Mouse (Mus musculus) mouse embryonic stem cell (cell line): ENCODE measurements around the gene Fbh1.
"Not testable (repeated sequence)": the region's sequence is repeated elsewhere in the genome, so short reads cannot be mapped to it uniquely, and the experiment has no call there.

Experiments used
- in situ Hi-C, 2 experiments: fragments of 300-500 bp; cut with MboI; formaldehyde crosslinking; loops; 1 replicate in 1 of 2; 3 replicates in 1 of 2; pipeline ENCODE4 v1.14.3; 2019 to 2020; ENCODE audit warnings: low sequenced_read_pairs in 2 of 2, low pct_unique_long_range_greater_than_20kb in 1 of 2, mixed read lengths in 1 of 2; ENCODE audit not compliant: unreplicated experiment in 1 of 2

Fbh1 gene

DNA sequence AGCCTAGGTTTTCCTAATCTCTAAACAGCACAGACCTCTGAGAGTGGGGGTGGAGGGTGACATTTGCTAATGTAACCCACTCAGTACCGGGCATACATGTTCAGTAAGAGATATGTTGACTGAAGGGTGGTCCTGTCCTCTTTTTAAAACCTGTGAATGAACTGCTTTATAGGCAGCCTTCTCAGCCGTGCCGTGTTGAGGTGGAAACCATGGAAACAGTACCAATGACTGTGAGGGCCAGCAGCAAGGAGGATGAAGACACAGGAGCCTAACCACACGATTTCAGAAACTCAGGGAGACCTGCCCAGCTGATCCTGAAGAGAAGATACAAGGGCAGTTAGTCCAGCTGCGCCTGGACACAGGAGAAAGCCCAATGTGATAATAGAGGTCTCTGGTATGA, 44.4 kb downstream of the Fbh1 start:
- in situ Hi-C loops, result no loop called here

DNA sequence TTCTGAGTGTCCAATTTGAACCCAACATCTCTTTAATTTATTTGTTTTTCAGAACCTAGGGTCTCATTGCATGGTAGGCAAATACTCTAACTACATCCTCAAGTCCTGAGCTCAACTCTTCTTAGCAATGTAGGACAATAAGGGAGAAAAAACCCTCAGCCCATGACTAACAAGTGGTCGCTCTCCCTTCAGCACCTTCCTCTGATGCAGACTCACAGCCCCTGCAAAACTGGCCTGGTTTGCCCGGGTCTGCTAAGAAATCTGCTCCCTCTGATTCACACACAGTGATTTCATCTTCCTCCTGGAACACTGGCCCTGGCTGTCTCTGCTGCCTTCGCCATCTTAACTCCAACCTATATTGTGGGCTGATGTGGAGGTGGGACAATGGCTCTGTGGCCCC, 48.3 kb downstream of the Fbh1 start:
- in situ Hi-C loops, result no loop called here

DNA sequence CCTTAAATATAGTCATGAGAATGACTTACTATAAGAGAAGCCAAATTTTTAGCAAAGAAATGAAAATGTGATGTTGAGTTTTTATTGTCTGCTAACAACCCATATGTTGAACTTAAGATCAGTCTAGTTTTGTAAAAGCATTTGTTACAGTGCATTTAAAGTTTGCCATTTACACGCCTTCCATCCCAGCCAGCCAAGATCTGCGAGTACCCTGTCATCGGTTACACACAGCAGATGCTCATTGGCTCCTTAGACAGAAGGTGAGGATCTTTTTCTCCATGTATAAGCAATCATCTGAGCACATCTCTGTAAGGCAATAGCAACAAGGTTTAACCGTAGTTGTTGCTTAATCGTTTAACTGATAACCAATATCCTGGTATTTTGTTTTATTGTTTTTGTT, 49.8 kb downstream of the Fbh1 start:
- in situ Hi-C loops, result no loop called here

DNA sequence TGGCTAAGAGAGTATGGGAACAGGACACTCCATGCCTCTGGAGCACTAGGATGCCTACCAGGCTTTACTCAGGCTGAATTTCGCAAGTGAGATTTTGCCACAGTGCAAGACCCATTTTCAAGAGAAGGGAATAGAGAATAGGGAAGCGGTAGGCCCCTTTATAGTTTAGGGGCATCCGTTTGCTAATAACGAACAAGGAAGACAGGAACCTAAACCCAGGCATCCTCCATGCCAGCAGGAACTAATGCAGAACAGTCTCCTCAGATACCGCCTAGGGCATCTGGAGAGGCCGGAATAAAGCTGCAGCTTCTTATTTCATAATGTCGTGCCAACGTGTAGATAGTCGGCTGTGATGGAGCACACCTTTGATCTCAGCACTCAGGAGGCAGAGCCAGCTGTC, 54.8 kb downstream of the Fbh1 start:
- in situ Hi-C loops, result no loop called here

DNA sequence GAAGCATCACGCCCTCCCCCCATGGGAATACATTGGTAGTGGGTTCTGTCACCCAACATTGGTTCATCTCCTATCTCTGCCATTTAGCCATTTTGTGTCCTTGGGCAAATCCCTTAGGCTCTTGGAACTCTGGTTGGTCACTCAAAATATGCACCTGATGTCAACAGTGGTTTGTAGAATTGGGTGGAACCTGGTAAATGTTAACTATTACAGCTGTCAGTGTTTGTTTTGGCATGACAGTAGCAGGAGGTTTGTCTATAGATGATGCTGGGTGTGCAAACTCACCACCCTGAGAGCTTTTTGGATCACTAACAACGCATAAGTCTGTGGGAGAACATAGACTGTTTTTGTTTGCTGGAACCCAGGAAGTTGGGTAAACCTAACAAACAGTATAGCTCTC, 58.8 kb downstream of the Fbh1 start:
- in situ Hi-C loops, result no loop called here

DNA sequence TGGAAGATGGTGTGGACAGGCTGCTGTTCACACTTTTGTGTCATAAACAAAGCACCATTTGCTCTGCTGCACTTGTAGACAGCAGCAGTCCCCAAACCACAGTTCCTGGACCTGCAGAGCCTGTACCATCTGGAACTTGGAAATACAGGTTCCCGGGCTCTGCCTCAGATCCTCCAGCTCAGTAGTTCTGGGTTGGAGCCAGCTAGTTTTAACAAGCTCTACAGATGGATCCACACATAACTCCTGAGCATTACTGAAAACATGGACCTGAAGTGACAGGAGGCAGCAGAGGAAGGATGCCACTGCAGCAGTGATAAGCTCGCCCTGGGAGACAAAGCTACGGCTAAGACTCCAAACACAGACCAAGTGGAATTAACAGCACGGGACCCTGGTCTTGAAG, 62.8 kb downstream of the Fbh1 start:
- in situ Hi-C loops, result no loop called here

DNA sequence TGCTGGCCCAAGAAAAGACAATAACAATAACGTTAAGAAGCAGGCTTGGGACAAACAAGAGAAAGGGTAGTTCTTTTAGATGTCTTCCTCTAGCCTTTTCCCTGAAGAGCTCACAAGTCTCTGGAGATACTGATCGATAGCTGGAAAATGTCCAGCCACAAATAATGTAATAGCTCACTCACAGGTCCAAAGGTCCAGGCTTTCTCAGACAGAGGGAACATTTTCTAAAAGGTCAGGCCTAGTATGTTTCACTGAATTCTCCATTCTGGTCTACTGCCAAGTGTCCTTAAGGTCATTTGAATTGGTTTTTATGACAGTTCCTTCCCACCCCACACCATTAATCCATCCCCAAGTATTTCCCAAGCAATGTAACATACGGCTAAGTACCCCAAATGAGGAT, 64.4 kb downstream of the Fbh1 start:
- in situ Hi-C loops, result no loop called here

DNA sequence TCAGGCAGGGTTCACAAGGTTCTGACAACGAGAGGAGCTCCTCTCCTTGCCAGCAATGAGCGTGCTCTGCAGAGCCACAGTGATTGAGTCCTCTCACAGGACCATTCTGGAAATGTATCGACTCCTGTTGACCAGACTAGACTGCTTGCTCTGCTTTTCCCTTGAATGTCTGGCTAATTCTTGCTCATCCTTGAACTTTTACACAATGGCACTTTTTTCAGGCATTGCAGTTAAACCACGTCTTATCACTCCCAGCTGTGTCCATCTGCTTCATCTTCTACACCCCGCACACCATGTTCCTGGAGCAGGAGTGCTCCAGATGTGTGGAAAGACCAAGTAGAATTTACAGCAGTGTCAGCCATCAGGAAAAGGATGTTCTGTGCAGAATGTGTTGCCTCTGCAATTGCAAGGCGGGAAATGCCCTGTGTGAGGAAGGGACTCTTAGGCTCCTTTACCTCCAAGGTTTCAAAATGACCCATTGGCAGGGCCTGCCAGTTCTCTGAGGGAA, 64.8 kb downstream of the Fbh1 start:
- in situ Hi-C loops, result no loop called here

DNA sequence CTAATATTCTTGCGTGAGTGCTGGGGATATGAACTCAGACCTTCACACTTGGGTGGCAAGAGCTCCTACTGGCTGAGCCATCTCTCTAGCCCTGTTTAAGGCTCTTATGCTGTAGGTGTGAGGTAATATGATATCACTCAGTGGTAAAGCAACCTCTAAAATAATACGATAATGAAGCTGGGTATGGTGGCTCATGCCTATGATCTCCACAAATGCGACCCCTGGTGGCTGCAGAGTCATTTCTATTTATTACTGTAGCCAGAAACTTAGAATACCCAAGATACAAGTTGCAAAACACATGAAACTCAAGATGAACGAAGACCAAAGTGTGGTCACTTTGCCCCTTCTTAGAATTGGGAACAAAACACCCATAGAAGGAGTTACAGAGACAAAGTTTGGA, 67.3 kb downstream of the Fbh1 start:
- in situ Hi-C loops, result not testable (repeated sequence)

DNA sequence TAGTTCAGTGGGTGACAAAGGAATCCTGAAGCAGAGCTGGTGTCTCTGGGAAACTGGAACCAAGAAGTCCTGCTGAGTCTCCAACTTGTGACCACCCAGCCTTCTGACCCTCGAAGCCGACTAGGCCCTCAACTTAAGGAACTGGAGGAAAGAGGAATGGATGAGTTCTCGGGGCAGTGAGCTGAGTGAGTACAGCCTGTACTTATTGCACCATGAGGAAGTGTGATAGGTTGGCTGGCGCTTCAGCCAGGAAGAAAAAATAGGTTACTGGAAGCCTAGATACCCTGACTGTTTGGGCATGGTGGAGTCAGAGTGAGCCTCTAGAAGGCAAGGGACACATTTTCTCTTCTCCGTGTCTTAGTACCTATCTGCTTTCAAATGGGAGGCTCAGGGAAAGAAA, 68.8 kb downstream of the Fbh1 start:
- in situ Hi-C loops, result no loop called here

DNA sequence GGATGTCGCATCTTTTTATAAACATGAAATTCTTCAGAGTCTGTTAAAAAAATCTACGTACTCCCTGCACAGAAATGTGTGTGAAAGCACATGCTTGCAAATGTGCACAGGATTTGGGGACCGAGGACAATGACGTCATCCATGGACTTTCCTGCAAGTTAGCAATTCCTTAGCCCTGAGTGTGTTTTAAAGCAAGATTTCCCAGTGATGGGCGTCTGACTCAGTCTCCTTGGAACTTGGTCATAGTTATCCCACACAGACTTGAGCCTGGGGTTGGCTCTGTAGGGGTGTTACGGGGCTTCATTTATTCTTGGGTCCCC, 70.7 kb downstream of the Fbh1 start:
- in situ Hi-C loops, result no loop called here

DNA sequence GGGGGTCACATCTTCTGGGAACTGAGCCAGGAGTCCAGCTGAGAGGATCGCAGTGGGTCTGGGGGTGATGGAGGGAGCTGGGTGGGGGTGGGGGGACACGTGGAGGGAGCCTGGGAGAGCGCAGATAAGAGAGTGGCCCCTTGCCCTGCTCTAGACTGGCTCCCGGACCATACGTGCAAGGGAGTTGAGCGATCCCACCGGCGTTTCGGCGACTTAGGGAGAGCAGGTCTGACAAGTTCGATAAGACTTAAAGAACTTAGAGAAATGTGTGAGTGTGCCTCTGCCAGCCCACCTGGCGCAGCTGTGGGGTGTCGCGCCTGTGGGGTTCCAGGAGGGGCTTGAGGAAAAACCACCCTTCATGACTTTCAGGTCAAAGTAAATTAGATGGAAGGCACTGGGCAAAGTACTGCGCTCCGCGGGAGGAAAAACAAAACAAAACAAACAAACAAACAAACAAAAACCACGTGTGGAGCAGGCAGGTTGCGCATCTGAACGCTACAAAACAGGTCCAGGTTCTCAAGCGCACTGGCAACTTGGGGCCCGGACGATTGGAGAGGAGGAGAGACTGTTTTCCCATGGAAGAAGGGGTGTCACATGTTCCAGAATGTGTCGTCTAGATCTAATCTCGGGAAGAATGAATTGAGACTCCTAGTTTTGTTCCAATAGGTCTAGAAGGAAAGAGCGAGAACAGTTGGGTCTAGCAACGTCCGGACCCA, 71.2 kb downstream of the Fbh1 start:
- in situ Hi-C loops, result no loop called here

DNA sequence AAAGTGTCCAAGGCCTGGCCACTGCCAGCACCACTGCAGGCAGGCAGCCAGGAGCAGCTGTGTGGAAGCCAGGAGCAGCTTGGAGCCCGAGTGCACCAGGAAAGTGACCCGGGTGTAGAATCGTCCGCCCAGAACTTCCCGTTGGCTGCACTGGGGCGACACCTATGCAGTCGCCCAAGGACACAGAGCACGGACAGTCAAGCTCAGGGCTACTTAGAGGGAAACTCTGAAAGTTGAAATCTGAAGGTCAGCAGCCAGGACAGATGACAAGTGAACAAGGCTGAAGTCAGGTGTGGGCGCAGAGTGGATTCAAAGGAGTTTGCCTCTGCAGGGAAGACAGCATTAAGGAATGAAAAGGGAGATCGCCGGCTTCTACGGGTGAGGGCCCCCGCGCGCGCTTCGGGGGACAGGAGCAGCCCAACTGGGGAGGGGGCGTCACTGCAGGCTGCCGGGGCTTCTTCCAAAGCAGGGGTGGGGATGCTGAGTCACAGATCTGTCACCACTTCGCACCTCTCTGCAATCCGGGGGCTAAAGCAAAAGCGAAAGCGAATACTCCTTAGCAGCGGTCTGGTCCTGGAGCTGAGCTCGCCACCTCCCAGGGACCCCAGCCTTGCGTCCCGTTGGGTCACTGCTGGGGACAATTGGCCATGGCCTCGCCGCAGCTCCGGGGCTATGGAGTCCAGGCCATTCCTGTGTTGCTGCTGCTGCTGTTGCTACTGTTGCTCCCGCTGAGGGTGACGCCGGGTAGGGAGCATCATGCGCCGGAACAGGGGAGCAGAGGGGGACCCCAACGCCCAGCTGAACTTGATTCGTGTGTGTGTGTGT, 72.0 kb downstream of the Fbh1 start, which contains the start of gene Il15ra:
Il15ra (plus strand) TSS at position 90 of the 825 bp plus-strand sequence.
- in situ Hi-C loops, result no loop called here

DNA sequence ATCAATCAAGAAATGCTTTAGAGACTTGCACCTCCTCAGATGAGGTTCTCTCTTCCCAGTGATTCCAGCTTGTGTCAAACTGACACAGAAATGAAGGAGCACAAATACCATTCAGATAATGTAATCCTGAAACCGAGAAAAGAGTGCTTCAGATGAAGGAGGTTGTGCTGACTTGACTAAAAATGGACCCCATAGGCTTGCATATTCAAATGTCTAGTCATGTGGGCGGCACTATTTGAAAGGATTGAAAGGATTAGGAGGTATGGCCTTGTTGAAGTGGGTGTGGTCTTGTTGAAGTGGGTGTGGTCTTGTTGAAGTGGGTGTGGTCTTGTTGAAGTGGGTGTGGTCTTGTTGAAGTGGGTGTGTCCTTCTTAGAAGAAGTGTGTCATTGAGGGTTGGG, 77.5 kb downstream of the Fbh1 start:
- in situ Hi-C loops, result loop anchor here in 1 of 2 experiments (25.0 kb wide), 1 partner anchor 363 kb away; no protein-coding TSS in a partner anchor

DNA sequence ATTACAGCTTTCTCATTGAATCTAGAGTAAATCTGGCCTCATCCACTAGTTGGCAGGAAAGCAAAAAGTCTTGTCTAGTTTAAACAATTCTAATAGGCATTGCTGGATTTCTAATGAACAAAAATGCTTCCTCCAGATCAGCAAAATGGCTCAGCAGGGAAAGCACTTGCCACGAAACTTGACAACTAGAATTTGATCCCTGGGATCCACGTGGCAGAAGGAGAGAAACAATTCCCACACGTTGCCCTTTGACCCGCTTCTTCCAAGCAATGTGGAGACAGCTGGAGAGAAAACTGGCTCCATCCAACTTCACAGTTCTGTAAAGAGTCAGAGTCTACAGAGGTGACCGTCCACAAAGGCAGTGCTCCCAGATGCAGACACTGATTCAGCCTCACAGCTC, 78.4 kb downstream of the Fbh1 start:
- in situ Hi-C loops, result loop anchor here in 1 of 2 experiments (25.0 kb wide), 1 partner anchor 362 kb away; no protein-coding TSS in a partner anchor

DNA sequence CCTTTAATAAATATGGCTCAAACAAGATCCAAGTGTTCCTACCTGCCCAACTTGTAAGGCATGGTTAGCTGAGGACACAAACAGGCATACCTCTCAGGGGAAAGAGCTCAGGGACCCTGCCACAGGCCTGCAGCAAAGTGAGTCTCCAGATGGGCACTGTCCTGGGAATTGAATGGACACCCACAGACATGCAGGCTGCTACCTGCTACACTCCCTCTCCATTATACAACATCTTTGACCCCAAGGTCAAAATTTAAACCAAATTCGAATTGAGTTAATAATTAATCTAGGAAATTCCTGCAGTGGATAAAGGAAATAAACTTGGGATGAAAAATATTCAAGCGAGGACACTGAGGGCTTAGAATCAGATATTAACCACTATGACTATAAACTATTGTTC, 81.5 kb downstream of the Fbh1 start:
- in situ Hi-C loops, result loop anchor here in 1 of 2 experiments (25.0 kb wide), 1 partner anchor 359 kb away; no protein-coding TSS in a partner anchor

DNA sequence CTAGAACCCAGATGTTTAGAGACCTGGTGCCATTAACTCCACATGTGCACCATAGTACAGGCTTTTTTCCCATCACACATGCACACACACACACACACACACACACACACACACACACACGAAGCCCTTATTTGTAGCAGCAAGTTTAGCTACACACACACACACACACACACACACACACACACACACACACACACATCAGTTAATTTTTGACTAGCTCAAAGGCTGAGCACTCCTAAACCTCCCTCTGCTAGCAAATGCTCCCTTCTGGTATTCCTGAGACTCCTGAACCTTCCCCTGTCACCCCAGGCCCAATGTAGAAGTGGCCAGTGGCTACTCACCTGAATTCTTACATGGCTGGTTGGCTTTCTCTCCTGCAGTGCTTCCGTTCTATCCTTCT, 83.3 kb downstream of the Fbh1 start:
- in situ Hi-C loops, result loop anchor here in 1 of 2 experiments (25.0 kb wide), 1 partner anchor 357 kb away; no protein-coding TSS in a partner anchor

DNA sequence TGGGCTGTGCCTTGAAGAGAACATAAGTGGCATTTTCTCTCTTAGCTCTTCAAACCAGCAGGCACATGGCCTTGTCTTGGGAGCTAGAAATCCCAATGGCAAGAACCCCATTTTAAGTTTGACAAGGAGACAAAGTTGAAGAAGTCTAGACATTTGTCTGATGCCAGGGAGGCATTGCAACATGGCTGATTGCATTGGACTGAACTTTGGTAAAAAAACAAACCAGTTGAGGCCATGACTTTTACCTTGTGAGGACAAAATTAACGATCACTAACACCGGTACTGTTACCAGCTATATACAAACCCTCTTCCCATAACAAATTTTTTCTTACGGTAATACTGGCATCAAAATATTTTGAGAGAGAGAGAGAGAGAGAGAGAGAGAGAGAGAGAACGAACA, 84.0 kb downstream of the Fbh1 start:
- in situ Hi-C loops, result loop anchor here in 1 of 2 experiments (25.0 kb wide), 1 partner anchor 356 kb away; no protein-coding TSS in a partner anchor
